Mouse (Mus musculus) hindbrain, embryonic 15.5 days (tissue): ENCODE data around the gene Sh3d21. TPM values are rescaled to one million over a fixed set of nuclear protein-coding genes. Genes with fewer than 3 reads are reported as not detected.
A peak's percentile ranks its signal among the peaks of the same experiment; 100 is the strongest.

Source experiments
- ATAC-seq: fragments of 200-750 bp; cut with Nextera tagmentation; 2 replicates; pipeline ENCODE4 v1.8.0; 2017; ENCODE audit warnings: low read depth, moderate number of reproducible peaks, moderate TSS enrichment; ENCODE audit not compliant: low FRiP score
- H3K27ac ChIP-seq: fragments of 300-500 bp; sonication (generic); replicated peaks from 2 replicates; pipeline ENCODE4 v1.5.1; 2015; ENCODE audit warnings: mild to moderate bottlenecking, inconsistent platforms
- H3K27me3 ChIP-seq: fragments of 300-500 bp; sonication (generic); 2 replicates; pipeline ENCODE4 v1.6.1; 2015; ENCODE audit warnings: control low read depth, inconsistent platforms
- H3K36me3 ChIP-seq: fragments of 300-500 bp; sonication (generic); 2 replicates; pipeline ENCODE4 v1.6.1; 2015; ENCODE audit warnings: control low read depth, inconsistent platforms
- H3K4me1 ChIP-seq: fragments of 300-500 bp; sonication (generic); replicated peaks from 2 replicates; pipeline ENCODE4 v1.6.1; 2015; ENCODE audit warnings: control low read depth, inconsistent platforms
- H3K4me2 ChIP-seq: fragments of 300-500 bp; sonication (generic); 2 replicates; pipeline ENCODE4 v1.6.1; 2015; ENCODE audit warnings: moderate library complexity, mild to moderate bottlenecking, inconsistent platforms
- H3K4me3 ChIP-seq: fragments of 300-500 bp; sonication (generic); 2 replicates; pipeline ENCODE4 v1.5.1; 2015; ENCODE audit warnings: mild to moderate bottlenecking, inconsistent platforms
- H3K9ac ChIP-seq: fragments of 300-500 bp; sonication (generic); 2 replicates; pipeline ENCODE4 v1.6.1; 2015; ENCODE audit warnings: inconsistent platforms
- H3K9me3 ChIP-seq: fragments of 300-500 bp; sonication (generic); 2 replicates; pipeline ENCODE4 v1.6.1; 2016; ENCODE audit warnings: control low read depth, inconsistent platforms
- WGBS: fragments of 180-500 bp; shearing (Covaris S2); methylation state at CpG from one replicate; pipeline ENCODE4 v1.1.7; 2015; 5-methylcytosine and 5-hydroxymethylcytosine counted together
- polyA plus RNA-seq: library from polyadenylated mRNA; unstranded; fragments of >200 nt; fragmentation: Nextera tagmentation; extraction: Ambion mirVana; gene quantifications from 2 replicates; pipeline ENCODE4 v1.2.1, GENCODE M21; 2015

Gene Sh3d21
- polyA plus RNA-seq, 1 experiment from 2014 or later: 2.0 TPM

DNA sequence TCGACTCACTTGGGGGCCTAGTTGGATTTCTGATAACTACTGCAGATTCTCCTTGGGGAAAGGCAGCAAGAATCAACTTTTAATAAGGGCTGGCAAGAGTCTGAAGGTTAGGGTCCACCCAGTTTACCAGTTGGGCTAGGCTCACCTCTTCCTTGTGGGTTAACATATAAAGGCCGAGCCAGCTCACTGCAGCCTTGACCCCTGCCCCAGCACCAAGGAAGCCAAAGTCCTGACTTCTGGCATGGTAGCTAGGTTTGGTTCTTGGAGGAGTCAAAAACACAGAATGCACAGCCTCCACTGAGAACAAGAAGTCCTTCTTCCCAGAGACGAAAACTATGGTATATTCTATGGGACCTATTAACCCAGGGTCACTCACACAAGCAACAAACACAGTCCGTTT lies 394 bp upstream of the Sh3d21 start:
- Histone ChIP-seq H3K9ac (no peak overlapping the region), H3K4me3 (no peak overlapping the region), H3K27ac (no peak overlapping the region), H3K4me1 (peaks cover 13% of the 10 kb centered on the region), H3K27me3 (no peaks in the 10 kb centered on the region), H3K36me3 (peaks cover 22% of the 10 kb centered on the region), H3K4me2 (no peak overlapping the region), H3K9me3 (no peaks in the 10 kb centered on the region)
- ATAC-seq: no peak
- WGBS: 68% methylated on average over 4 of the region's 4 CpGs

- Histone ChIP-seq H3K4me2 (peak overlapping the region; percentile 98), H3K36me3 (peaks cover 18% of the 10 kb centered on the region), H3K27me3 (no peaks in the 10 kb centered on the region), H3K4me3 (peak overlapping the region; percentile 58), H3K4me1 (peaks cover 13% of the 10 kb centered on the region), H3K9me3 (no peaks in the 10 kb centered on the region), H3K27ac (peak overlapping the region; percentile 45; the same call in 1 of the 2 replicates), H3K9ac (peak overlapping the region; percentile 77)
- WGBS: under 1% methylated on average over 44 of the region's 44 CpGs
- ATAC-seq: peak; percentile 92
Measured at GRCm38 (mm10) chr4:126162544-126163066, 686 bp downstream of the Sh3d21 start.

DNA sequence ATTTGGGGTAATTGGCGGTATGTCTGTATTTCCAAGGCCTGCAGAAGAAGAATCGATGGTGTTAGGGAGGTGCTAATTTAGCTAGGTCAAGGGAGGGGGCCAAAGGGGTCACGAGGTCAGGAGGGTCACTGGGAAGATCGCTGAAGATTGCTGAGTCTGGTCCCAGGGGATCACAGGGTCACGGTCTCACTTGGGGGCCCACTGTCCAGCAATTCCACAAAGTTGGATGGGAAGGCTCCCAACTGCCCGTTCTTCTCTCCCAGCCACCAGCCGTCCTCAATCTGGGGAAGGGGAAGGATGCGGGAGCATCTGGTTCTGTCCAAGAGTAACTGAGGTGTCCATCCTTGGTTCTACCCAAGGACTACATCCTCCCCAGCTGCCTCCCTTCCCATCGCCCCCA lies 1.3 kb downstream of the Sh3d21 start:
- 69% methylated on average over 9 of the region's 9 CpGs for WGBS
- H3K9me3 ChIP-seq: no peaks in the 10 kb centered on the region
- peak; percentile 3; the same call in 1 of the 2 replicates for ATAC-seq
- no peaks in the 10 kb centered on the region for H3K27me3 ChIP-seq
- H3K4me3 ChIP-seq: peak overlapping the region; percentile 58; the same call in 1 of the 2 replicates
- H3K4me2 ChIP-seq: peak overlapping the region; percentile 98
- peaks cover 16% of the 10 kb centered on the region for H3K36me3 ChIP-seq
- no peak overlapping the region for H3K27ac ChIP-seq
- H3K4me1 ChIP-seq: peaks cover 13% of the 10 kb centered on the region
- H3K9ac ChIP-seq: no peak overlapping the region

DNA sequence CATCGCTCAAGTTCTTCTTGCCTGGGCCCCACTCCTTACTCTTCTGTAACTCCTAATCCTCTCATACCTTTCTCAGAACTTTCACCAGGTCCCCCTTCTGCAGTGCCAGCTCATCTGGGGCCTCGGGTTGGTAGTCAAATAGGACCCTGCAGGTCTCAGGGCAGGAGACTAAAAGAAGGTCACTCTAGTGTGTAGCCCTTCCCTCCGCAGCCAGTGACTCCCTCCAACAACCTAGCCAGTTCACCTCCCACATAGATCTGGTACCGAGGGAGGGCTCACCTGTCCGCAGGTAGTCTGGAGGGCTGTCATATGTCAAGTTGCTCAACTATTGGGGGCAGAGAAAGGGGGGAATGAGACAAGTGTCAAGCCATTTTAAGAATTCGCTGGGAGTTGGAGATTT lies 1.8 kb downstream of the Sh3d21 start:
- ATAC-seq: no peak
- Histone ChIP-seq H3K4me1 (peaks cover 13% of the 10 kb centered on the region), H3K9me3 (no peaks in the 10 kb centered on the region), H3K27me3 (no peaks in the 10 kb centered on the region), H3K9ac (no peak overlapping the region), H3K27ac (no peak overlapping the region), H3K4me3 (no peak overlapping the region), H3K4me2 (no peak overlapping the region), H3K36me3 (peaks cover 11% of the 10 kb centered on the region)
- WGBS: 89% methylated on average over 6 of the region's 6 CpGs

DNA sequence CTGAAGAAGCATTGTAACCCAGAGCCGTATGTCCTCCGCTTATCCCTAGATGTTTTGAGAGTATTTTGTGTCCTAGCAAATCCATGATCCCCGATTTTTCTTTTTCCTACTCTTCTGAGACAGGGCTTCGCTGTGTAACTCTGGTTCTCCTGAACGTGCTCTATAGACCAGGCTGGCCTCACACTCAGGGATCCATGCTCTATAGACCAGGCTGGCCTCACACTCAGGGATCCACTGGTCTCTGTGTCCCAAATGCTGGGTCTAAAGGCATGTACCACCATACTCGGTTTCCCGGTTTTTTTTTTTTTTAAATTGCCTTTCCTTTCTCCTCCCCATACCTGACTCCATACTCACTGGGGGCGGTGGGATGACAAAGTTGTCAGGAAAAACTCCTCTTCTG lies 2.3 kb downstream of the Sh3d21 start:
- peaks cover 6% of the 10 kb centered on the region for H3K36me3 ChIP-seq
- peaks cover 13% of the 10 kb centered on the region for H3K4me1 ChIP-seq
- no peak overlapping the region for H3K4me2 ChIP-seq
- no peak overlapping the region for H3K27ac ChIP-seq
- H3K9ac ChIP-seq: no peak overlapping the region
- H3K4me3 ChIP-seq: no peak overlapping the region
- 92% methylated on average over 8 of the region's 8 CpGs for WGBS
- no peak for ATAC-seq
- H3K9me3 ChIP-seq: no peaks in the 10 kb centered on the region
- no peaks in the 10 kb centered on the region for H3K27me3 ChIP-seq

- no peak for ATAC-seq
- Histone ChIP-seq H3K36me3 (no peaks in the 10 kb centered on the region), H3K9ac (no peak overlapping the region), H3K27ac (no peak overlapping the region), H3K4me2 (no peak overlapping the region), H3K9me3 (no peaks in the 10 kb centered on the region), H3K4me1 (peaks cover 13% of the 10 kb centered on the region), H3K4me3 (no peak overlapping the region), H3K27me3 (no peaks in the 10 kb centered on the region)
- 73% methylated on average over 7 of the region's 8 CpGs for WGBS
Measured at GRCm38 (mm10) chr4:126159455-126159854, 3.8 kb downstream of the Sh3d21 start.

GRCm38 (mm10) chr4:126157562-126157961 lies 5.7 kb downstream of the Sh3d21 start:
- Histone ChIP-seq H3K9ac (no peak overlapping the region), H3K4me1 (peaks cover 5% of the 10 kb centered on the region; the same call in 1 of the 2 replicates), H3K36me3 (no peaks in the 10 kb centered on the region), H3K27me3 (no peaks in the 10 kb centered on the region), H3K4me2 (no peak overlapping the region), H3K4me3 (no peak overlapping the region), H3K9me3 (no peaks in the 10 kb centered on the region), H3K27ac (no peak overlapping the region)
- no peak for ATAC-seq
- WGBS: 85% methylated on average over 6 of the region's 6 CpGs

DNA sequence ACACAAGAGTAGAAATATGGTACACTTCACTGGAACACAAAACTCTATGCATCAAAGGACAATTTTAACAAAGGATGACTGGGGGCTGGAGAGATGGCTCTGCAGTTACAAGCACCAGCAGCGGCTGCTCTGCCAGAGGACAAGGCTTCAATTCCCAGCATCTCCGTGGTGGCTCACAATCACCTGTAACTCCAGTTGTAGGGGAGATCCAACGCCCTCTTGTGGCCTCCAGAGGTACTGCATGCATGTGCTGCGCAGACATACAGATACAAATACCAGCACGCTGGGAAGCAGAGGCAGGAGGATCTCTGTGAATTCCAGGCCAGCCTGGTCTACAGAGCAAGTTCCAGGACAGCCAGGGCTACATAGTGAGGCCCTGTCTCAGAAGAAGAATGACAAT lies 6.7 kb downstream of the Sh3d21 start:
- H3K27me3 ChIP-seq: no peaks in the 10 kb centered on the region
- no peak for ATAC-seq
- H3K27ac ChIP-seq: no peak overlapping the region
- WGBS: 61% methylated on average over 5 of the region's 5 CpGs
- no peak overlapping the region for H3K9ac ChIP-seq
- H3K4me1 ChIP-seq: no peaks in the 10 kb centered on the region
- no peaks in the 10 kb centered on the region for H3K9me3 ChIP-seq
- no peak overlapping the region for H3K4me3 ChIP-seq
- no peak overlapping the region for H3K4me2 ChIP-seq
- H3K36me3 ChIP-seq: no peaks in the 10 kb centered on the region

DNA sequence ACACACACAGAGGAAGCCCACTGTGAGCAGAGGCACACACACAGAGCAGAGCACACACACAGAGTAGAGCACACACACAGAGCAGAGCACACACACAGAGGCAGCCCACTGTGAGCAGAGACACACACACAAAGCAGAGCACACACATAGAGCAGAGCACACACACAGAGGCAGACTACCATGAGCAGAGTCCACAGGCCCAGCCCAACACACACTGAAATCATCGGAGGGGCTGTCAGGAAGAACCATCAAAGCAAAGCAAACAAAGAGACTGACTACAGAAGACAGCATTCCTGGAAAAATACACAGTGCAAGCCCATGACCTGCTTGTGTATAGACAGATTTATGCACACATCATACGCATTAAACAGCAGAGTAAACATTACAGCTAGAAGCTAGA lies 7.4 kb downstream of the Sh3d21 start:
- no peaks in the 10 kb centered on the region for H3K4me1 ChIP-seq
- 59% methylated on average over 2 of the region's 2 CpGs for WGBS

GRCm38 (mm10) chr4:126155183-126155582 lies 8.1 kb downstream of the Sh3d21 start:
- H3K4me2 ChIP-seq: no peak overlapping the region
- 65% methylated on average over 4 of the region's 4 CpGs for WGBS
- no peaks in the 10 kb centered on the region for H3K36me3 ChIP-seq
- no peak overlapping the region for H3K9ac ChIP-seq
- no peak overlapping the region for H3K4me3 ChIP-seq
- no peaks in the 10 kb centered on the region for H3K4me1 ChIP-seq
- no peaks in the 10 kb centered on the region for H3K9me3 ChIP-seq
- H3K27ac ChIP-seq: peak overlapping the region; percentile 2; the same call in 1 of the 2 replicates
- H3K27me3 ChIP-seq: peaks cover 6% of the 10 kb centered on the region
- ATAC-seq: no peak

More for the DNA sequence above, 7.4 kb downstream of the Sh3d21 start:
- H3K9ac ChIP-seq: no peak overlapping the region
- peak overlapping the region; percentile 2; the same call in 1 of the 2 replicates for H3K27ac ChIP-seq
- H3K4me2 ChIP-seq: no peak overlapping the region
- no peak overlapping the region for H3K4me3 ChIP-seq
- ATAC-seq: peak; percentile 24; the same call in 1 of the 2 replicates
- H3K9me3 ChIP-seq: no peaks in the 10 kb centered on the region
- no peaks in the 10 kb centered on the region for H3K27me3 ChIP-seq
- no peaks in the 10 kb centered on the region for H3K36me3 ChIP-seq

- Histone ChIP-seq H3K9me3 (no peaks in the 10 kb centered on the region), H3K4me3 (no peak overlapping the region), H3K27me3 (peaks cover 27% of the 10 kb centered on the region), H3K4me1 (peaks cover 17% of the 10 kb centered on the region), H3K9ac (no peak overlapping the region), H3K27ac (no peak overlapping the region), H3K36me3 (no peaks in the 10 kb centered on the region), H3K4me2 (no peak overlapping the region)
- 66% methylated on average over 14 of the region's 14 CpGs for WGBS
- ATAC-seq: no peak
Measured at GRCm38 (mm10) chr4:126152864-126153263, 10.4 kb downstream of the Sh3d21 start.

- Histone ChIP-seq H3K4me2 (no peak overlapping the region), H3K4me3 (no peak overlapping the region), H3K4me1 (peaks cover 22% of the 10 kb centered on the region), H3K27ac (no peak overlapping the region), H3K9ac (no peak overlapping the region), H3K9me3 (no peaks in the 10 kb centered on the region), H3K27me3 (peaks cover 34% of the 10 kb centered on the region), H3K36me3 (no peaks in the 10 kb centered on the region)
- ATAC-seq: no peak
- WGBS: 86% methylated on average over 16 of the region's 16 CpGs
Measured at GRCm38 (mm10) chr4:126151701-126152440, 11.4 kb downstream of the Sh3d21 start.
